ENCODE assay signal across 7 mouse cellular contexts in genomic region chr6:83121863-83122710, GRCm38 (mm10). TPM values are rescaled to one million over a fixed set of nuclear protein-coding genes. Genes with fewer than 3 reads are reported as not detected.
A peak's percentile ranks its signal among the peaks of the same experiment; 100 is the strongest.
DNase-seq lines count a peak whose midpoint lies in the region; ATAC-seq and TF ChIP-seq lines count a peak whose summit lies in the region.

No protein-coding gene starts in this region.

- peak overlapping the region; percentile 68 for H3K4me3 ChIP-seq in kidney, postnatal 0 days (replicated peaks; ENCODE audit: low read depth, low read length)
- peak overlapping the region; percentile 86 for H3K4me3 ChIP-seq in erythroblast, embryonic 14.5 days (replicated peaks)
- peak overlapping the region; percentile 61 for H3K4me3 ChIP-seq in limb, embryonic 12.5 days (replicated peaks)
- H3K4me3 ChIP-seq in neural tube, embryonic 12.5 days = peak overlapping the region; percentile 71

- DNase-seq in kidney, postnatal 0 days (ENCODE audit: low spot score) = peak; percentile 45
- DNase-seq in kidney, adult 8-10 months = no peak
- no peak for DNase-seq in natural killer cell, adult 2 months (ENCODE audit: low spot score in 2 of 2)

- H3K27ac ChIP-seq in kidney, postnatal 0 days = peak overlapping the region; percentile 91
- peak overlapping the region; percentile 99 for H3K27ac ChIP-seq in limb, embryonic 12.5 days
- peak overlapping the region; percentile 99 for H3K27ac ChIP-seq in neural tube, embryonic 12.5 days

- under 1% methylated on average over 41 of the region's 52 CpGs for WGBS in kidney, postnatal 0 days
- under 1% methylated on average over 52 of the region's 52 CpGs for WGBS in limb, embryonic 12.5 days
- under 1% methylated on average over 49 of the region's 52 CpGs for WGBS in neural tube, embryonic 12.5 days

- H3K4me1 ChIP-seq in kidney, postnatal 0 days (replicated peaks; ENCODE audit: insufficient read depth, low read length) = peaks cover 38% of the 10 kb centered on the region
- H3K4me1 ChIP-seq in erythroblast, embryonic 14.5 days (ENCODE audit: control insufficient read depth) = peaks cover 83% of the 10 kb centered on the region
- peaks cover 43% of the 10 kb centered on the region for H3K4me1 ChIP-seq in limb, embryonic 12.5 days (replicated peaks)
- H3K4me1 ChIP-seq in neural tube, embryonic 12.5 days = peaks cover 50% of the 10 kb centered on the region

- no peaks in the 10 kb centered on the region for H3K9me3 ChIP-seq in kidney, postnatal 0 days (replicated peaks; ENCODE audit: low read length)
- H3K9me3 ChIP-seq in erythroblast, embryonic 14.5 days (ENCODE audit: control insufficient read depth, low read length) = no peaks in the 10 kb centered on the region
- H3K9me3 ChIP-seq in limb, embryonic 12.5 days = no peaks in the 10 kb centered on the region
- H3K9me3 ChIP-seq in neural tube, embryonic 12.5 days = no peaks in the 10 kb centered on the region

- peak overlapping the region; percentile 67 for H3K9ac ChIP-seq in kidney, postnatal 0 days (ENCODE audit: low read depth, low read length)
- peak overlapping the region; percentile 95 for H3K9ac ChIP-seq in limb, embryonic 12.5 days (replicated peaks)
- H3K9ac ChIP-seq in neural tube, embryonic 12.5 days = peak overlapping the region; percentile 96

- peak overlapping the region; percentile 80 for H3K4me2 ChIP-seq in kidney, postnatal 0 days (ENCODE audit: low read length)
- peak overlapping the region; percentile 94 for H3K4me2 ChIP-seq in limb, embryonic 12.5 days
- peak overlapping the region; percentile 88 for H3K4me2 ChIP-seq in neural tube, embryonic 12.5 days (replicated peaks)

- H3K27me3 ChIP-seq in kidney, postnatal 0 days (ENCODE audit: insufficient read depth, low read length) = no peaks in the 10 kb centered on the region
- H3K27me3 ChIP-seq in erythroblast, embryonic 14.5 days (ENCODE audit: control insufficient read depth) = no peaks in the 10 kb centered on the region
- H3K27me3 ChIP-seq in limb, embryonic 12.5 days = no peaks in the 10 kb centered on the region
- no peaks in the 10 kb centered on the region for H3K27me3 ChIP-seq in neural tube, embryonic 12.5 days (replicated peaks)

- 0 out of 2 replicates have a peak, but pooled peaks cover 5% of the 10 kb centered on the region for H3K36me3 ChIP-seq in kidney, postnatal 0 days (ENCODE audit: insufficient read depth, low read length)
- H3K36me3 ChIP-seq in erythroblast, embryonic 14.5 days (ENCODE audit: control insufficient read depth) = peaks cover 47% of the 10 kb centered on the region
- H3K36me3 ChIP-seq in limb, embryonic 12.5 days = peaks cover 39% of the 10 kb centered on the region
- peaks cover 25% of the 10 kb centered on the region for H3K36me3 ChIP-seq in neural tube, embryonic 12.5 days

- ATAC-seq in kidney, postnatal 0 days (replicated peaks; ENCODE audit: low FRiP score, low read depth) = peak; percentile 1; the same call in 1 of the 2 replicates
- peak; percentile 9 for ATAC-seq in activated CD4-positive, CD25-positive, alpha-beta regulatory T cell, adult 4 months
- no peak; the same call in 1 of the 2 replicates for ATAC-seq in limb, embryonic 12.5 days (ENCODE audit: insufficient number of reproducible peaks, insufficient read depth, low FRiP score, low TSS enrichment, low read depth)
- ATAC-seq in neural tube, embryonic 12.5 days (ENCODE audit: low FRiP score, low read depth) = peak; percentile 18

- no peak for TF ChIP-seq CTCF in kidney, postnatal 0 days (IDR thresholded peaks at IDR 0.05; ENCODE audit: low read depth)

RNA-seq across cellular contexts. Expression of gene Wbp1, which starts 0.7 kb away (rescaled TPM):
- polyA plus RNA-seq in kidney, postnatal 0 days (2015; fragmentation: Nextera tagmentation; extraction: Ambion mirVana) = 108 and 115 TPM in 2 replicates
- 10 to 100 TPM; 21.2 to 31.7 TPM for polyA plus RNA-seq in activated CD4-positive, CD25-positive, alpha-beta regulatory T cell, adult 4 months (2017; shearing (Covaris generic))
- polyA plus RNA-seq in erythroblast, embryonic 14.5 days (2012) = 16.2 and 18.3 TPM in 2 replicates
- 191 and 219 TPM in 2 replicates for polyA plus RNA-seq in limb, embryonic 12.5 days (2016; fragmentation: Nextera tagmentation; extraction: Ambion mirVana)
- 233 and 254 TPM in 2 replicates for polyA plus RNA-seq in neural tube, embryonic 12.5 days (2016; fragmentation: Nextera tagmentation; extraction: Ambion mirVana)

RNA-seq across cellular contexts. Expression of gene Ino80b, which starts 3.1 kb away (rescaled TPM):
- 14.5 and 16.2 TPM in 2 replicates for polyA plus RNA-seq in kidney, postnatal 0 days (2015; fragmentation: Nextera tagmentation; extraction: Ambion mirVana)
- 1 to 10 TPM; 1.3 to 2.4 TPM for polyA plus RNA-seq in activated CD4-positive, CD25-positive, alpha-beta regulatory T cell, adult 4 months (2017; shearing (Covaris generic))
- polyA plus RNA-seq in erythroblast, embryonic 14.5 days (2012) = 26.4 TPM in 2 replicates
- 17.6 and 19.2 TPM in 2 replicates for polyA plus RNA-seq in limb, embryonic 12.5 days (2016; fragmentation: Nextera tagmentation; extraction: Ambion mirVana)
- 17.6 and 18.7 TPM in 2 replicates for polyA plus RNA-seq in neural tube, embryonic 12.5 days (2016; fragmentation: Nextera tagmentation; extraction: Ambion mirVana)

RNA-seq across cellular contexts. Expression of gene Mogs, which starts 6.8 kb away (rescaled TPM):
- polyA plus RNA-seq in kidney, postnatal 0 days (2015; fragmentation: Nextera tagmentation; extraction: Ambion mirVana) = 33.9 and 37.6 TPM in 2 replicates
- polyA plus RNA-seq in activated CD4-positive, CD25-positive, alpha-beta regulatory T cell, adult 4 months (2017; shearing (Covaris generic)) = 10 to 100 TPM in 1 of 2 experiments, 1 to 10 TPM in 1; 8.7 to 12.5 TPM
- 3.9 and 4.2 TPM in 2 replicates for polyA plus RNA-seq in erythroblast, embryonic 14.5 days (2012)
- 55.3 and 58.2 TPM in 2 replicates for polyA plus RNA-seq in limb, embryonic 12.5 days (2016; fragmentation: Nextera tagmentation; extraction: Ambion mirVana)
- 39.4 and 39.5 TPM in 2 replicates for polyA plus RNA-seq in neural tube, embryonic 12.5 days (2016; fragmentation: Nextera tagmentation; extraction: Ambion mirVana)

RNA-seq across cellular contexts. Expression of gene Rtkn, which starts 13.2 kb away (rescaled TPM):
- 38.5 and 40.3 TPM in 2 replicates for polyA plus RNA-seq in kidney, postnatal 0 days (2015; fragmentation: Nextera tagmentation; extraction: Ambion mirVana)
- polyA plus RNA-seq in activated CD4-positive, CD25-positive, alpha-beta regulatory T cell, adult 4 months (2017; shearing (Covaris generic)) = not detected
- polyA plus RNA-seq in erythroblast, embryonic 14.5 days (2012) = 0.26 and 0.39 TPM in 2 replicates
- 62.0 and 62.6 TPM in 2 replicates for polyA plus RNA-seq in limb, embryonic 12.5 days (2016; fragmentation: Nextera tagmentation; extraction: Ambion mirVana)
- 33.7 and 38.0 TPM in 2 replicates for polyA plus RNA-seq in neural tube, embryonic 12.5 days (2016; fragmentation: Nextera tagmentation; extraction: Ambion mirVana)

RNA-seq across cellular contexts. Expression of gene Mrpl53, which starts 13.2 kb away (rescaled TPM):
- 165 and 166 TPM in 2 replicates for polyA plus RNA-seq in kidney, postnatal 0 days (2015; fragmentation: Nextera tagmentation; extraction: Ambion mirVana)
- polyA plus RNA-seq in activated CD4-positive, CD25-positive, alpha-beta regulatory T cell, adult 4 months (2017; shearing (Covaris generic)) = 10 to 100 TPM; 63.9 to 66.3 TPM
- polyA plus RNA-seq in erythroblast, embryonic 14.5 days (2012) = 12.3 and 12.8 TPM in 2 replicates
- 134 and 140 TPM in 2 replicates for polyA plus RNA-seq in limb, embryonic 12.5 days (2016; fragmentation: Nextera tagmentation; extraction: Ambion mirVana)
- 124 and 128 TPM in 2 replicates for polyA plus RNA-seq in neural tube, embryonic 12.5 days (2016; fragmentation: Nextera tagmentation; extraction: Ambion mirVana)
